Mouse (Mus musculus) liver, adult (tissue): ENCODE results near the gene Dcaf11.

ENCODE experiments used
- GATA4 ChIP-seq: IDR thresholded peaks from 2 replicates; pipeline ENCODE4 v1.6.1; 2014; ENCODE audit warnings: mild to moderate bottlenecking, low read length; ENCODE audit not compliant: insufficient replicate concordance

The Dcaf11 gene

DNA sequence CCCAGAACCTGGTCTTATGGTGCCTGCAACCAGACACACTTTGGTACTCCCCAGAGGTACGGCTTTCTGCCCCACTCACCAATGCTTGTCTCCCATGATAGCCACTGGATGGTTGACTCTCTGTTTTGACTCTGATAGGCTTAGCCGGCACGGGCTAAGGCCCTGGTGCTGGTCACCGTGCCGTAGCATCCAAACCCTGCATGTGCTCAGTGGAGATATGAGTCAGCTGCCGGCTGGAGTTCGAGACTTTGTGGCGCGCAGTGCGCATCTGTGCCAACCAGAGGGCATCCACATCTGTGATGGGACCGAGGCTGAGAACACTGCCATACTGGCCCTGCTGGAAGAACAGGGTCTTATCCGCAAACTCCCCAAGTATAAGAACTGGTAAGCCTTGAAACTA, 17.5 kb upstream of the Dcaf11 start:
- no peak for TF ChIP-seq GATA4

DNA sequence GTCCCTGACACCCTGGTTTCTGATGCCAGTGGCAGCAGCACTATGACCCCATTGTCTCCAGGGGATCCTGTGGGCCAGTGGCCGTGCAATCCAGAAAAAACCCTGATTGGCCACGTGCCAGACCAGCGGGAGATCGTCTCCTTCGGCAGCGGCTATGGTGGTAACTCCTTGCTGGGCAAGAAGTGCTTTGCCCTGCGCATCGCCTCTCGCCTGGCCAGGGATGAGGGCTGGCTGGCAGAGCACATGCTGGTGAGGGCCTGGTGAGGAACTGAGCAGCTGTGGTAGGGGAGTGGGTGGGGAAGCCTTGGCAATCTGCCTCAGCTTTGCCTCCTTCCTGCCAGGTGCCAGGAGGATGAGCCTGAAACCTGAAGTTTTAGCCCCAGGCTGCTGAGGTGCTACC, 15.5 kb upstream of the Dcaf11 start:
- no peak for TF ChIP-seq GATA4

DNA sequence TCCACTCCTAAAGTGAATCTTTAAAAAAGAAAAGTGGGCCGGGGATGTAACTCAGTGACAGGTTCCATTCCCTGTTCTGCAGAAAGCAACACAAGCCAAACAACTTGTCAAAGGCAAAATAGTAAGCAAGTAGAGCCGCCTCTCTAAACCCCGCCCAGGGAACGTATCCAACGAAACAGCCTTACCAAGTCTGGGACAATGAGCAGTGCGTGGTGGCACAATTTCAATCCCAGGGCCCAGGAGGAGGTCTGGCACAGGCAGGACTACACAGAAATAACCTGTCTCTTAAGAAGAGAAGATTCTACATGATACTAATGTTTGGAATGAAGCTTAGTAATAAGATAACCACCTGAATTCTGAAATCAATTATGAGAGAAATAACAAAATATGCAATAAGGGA, 9.6 kb upstream of the Dcaf11 start:
- TF ChIP-seq GATA4: no peak

DNA sequence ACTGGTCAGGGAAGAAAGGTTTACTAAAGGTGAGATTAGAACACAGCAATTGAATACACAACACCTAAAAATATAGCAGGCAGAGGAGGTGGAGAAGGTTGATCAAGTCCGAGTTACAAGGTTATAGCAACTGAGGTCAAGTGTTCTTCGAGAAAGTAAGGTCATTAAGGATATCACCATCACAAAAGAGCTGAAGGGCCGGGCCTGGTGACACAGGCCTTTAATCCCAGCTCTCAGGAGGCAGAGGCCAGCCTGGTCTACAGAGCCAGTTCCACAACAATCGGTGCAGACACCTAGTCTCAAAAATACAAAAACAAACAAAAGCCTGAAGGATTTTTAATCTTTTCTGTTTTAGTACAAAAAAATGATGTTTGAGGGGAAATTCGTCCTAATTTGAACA, 8.5 kb upstream of the Dcaf11 start:
- no peak for TF ChIP-seq GATA4

GRCm38 (mm10) chr14:55551794-55552193, 8.0 kb upstream of the Dcaf11 start:
- no peak for TF ChIP-seq GATA4

GRCm38 (mm10) chr14:55554635-55555034, 5.2 kb upstream of the Dcaf11 start:
- TF ChIP-seq GATA4: no peak

- TF ChIP-seq GATA4: no peak
These were observed 4.0 kb upstream of the Dcaf11 start for GRCm38 (mm10) chr14:55555788-55556187.

DNA sequence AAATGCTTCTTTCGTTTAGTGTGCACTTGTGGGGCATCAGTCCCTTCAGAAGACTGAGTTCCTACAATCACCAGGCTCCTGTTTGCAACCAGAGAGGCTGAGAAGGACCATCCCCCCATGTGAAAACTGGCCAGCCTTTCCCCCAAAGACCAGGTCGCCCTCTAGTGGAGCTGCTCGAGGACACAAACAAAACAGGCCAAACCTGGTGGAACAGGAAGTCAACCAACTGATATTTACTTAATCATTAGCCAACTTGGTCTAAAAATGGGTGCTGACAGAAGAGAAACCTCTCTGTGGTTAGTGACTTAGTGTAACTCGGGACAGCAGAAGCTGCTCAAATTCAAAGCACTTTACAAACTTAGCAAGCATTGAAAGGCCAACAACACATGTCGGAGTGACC, 2.8 kb upstream of the Dcaf11 start:
- no peak for TF ChIP-seq GATA4

DNA sequence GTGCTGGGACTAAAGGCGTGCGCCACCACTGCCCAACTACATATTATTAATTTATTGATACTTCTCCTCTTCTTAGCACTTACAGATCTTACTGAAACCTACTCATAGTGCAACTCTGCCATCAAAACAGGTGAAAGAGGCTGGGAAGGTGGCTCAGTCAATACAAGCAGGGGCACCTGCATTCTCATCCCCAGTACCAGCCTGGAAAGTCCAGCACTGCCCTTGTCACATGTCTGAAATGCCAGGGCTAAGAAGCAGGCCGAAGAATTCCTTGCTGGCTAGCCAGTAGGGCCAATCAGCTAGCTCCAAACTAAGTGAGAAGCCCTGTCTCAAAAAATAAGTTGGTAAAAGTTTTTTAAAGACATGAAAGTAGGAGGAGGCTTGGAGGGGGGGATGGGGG, 2.2 kb upstream of the Dcaf11 start:
- TF ChIP-seq GATA4: no peak

DNA sequence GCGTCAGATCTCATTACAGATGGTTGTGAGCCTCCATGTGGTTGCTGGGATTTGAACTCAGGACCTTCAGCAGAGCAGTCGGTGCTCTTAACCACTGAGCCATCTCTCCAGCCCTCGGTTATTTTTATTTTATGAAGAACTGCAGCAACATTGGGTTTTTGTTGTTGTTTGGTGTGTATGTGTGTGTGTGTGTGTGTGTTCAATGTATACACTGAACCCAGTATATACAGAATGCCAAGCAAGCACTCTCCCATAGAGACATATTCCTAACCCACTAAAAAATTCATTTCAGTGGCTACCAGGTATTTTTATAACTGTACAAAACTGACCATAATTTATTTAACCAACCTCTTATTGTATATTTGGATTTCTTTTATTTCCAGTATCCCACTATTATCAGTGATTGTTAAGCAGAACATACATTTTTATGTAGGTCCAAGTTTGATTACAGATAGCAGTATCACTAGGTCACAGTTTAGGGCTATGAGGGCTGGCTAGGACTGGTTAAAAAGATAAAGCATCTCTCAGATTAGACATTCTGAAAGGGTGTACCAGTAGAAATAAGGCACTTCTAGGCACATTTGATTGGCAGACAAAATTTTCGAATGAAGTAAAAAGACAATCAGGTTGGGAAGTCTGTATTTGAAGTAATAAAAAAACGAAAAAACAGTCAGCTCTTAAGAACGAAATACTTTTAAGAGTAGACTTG, 912 bp upstream of the Dcaf11 start:
- TF ChIP-seq GATA4: no peak

DNA sequence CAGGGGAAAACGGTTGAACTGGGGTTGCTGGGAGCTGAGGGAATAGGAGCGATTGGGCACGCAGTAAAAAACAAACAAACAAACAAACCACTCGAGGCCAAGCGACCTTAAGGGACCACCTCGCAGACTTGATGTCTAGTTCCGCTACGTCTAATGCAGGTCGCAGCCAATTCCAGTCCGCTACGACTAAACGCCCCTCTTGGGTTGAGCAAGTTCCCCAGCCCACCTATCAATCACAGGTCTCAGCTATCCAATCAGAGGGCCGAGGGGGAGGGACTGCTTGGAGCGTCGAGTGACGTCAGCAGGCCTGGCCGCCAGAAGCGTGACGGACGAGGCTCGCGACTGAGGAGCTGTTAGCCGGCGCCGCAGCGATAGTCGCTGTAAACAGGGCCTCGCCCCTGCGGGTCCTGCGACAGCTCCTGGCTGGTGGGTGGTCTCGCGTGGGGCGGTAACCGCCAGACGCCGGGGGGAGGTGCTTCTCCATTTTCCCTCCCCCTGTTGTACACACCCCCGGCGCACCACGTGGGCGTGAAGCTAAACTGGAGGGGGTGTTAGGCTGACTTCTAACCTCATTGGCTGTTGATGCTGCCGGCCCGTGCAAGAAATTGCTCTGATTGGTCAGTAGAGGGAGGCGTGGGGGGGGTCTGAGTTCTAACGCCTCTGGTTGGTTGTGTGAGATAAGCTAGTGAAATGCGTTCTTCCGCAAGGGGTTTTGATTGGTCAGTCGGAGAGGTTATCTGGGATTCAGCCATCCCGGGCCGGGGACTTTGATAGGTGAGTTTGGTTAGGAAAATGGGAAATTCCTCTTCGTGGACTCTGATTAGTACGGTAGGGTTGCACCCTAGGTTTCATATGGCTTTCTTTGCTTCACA, 632 bp downstream of the Dcaf11 start, which contains the start of gene A730061H03Rik:
Gene A730061H03Rik (minus strand): TSS at position 205 of the 872 bp plus-strand sequence.
- TF ChIP-seq GATA4: peak; percentile 91

DNA sequence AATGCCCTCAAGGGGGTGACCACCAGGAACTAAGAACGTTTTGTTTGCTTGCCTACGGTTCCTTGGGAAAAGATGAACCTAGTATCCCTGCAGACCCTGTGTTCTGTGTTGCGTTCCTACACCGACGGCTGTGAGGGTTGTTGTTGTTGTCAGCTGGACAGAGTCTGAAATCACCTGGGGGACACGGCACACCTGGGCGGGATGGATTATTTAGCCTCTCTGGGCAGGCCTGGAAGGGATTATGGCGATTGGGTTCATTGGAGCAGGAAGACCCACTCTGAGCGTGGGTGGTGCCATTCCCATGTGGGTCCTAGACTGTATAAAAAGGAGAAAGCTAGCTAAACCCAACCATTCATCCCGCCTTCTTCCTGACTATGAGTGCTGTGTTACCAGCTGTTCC, 2.1 kb downstream of the Dcaf11 start:
- no peak for TF ChIP-seq GATA4

DNA sequence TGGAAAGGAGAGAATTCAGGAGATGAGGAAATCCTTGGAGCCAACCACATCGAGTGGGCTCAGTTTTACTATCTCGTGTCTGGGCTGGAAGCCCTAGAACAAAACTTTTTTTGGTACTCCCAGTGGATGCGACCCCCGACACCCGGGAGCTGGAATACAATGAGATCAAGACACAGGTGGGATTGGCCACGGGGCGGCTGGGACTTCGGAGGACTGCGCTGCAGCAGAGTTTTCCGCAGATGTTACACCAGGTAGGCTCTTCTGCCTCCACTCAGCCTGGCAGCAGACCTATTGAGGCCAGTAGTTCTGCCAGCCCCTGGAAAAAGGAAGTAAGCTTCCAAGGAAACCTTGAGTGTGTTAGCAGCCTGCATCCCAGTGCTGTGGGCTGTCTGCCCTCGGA, 3.4 kb downstream of the Dcaf11 start:
- no peak for TF ChIP-seq GATA4

DNA sequence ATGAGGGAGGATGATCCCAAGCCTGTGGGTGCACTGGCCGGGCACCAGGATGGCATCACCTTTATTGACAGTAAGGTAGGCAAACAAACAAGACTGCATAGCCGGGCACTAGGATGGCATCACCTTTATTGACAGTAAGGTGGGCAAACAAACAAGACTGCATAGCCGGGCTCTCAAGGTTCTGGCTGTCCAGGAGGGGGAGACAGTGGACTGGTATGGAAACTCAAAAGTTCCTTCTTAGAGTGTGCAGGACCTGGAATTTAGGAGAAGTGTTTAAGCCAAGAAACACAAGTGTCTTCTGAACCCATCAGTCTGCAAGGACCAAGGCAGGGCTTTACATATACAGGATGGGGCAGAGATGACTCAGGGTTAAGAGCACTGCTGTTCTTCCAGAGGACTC, 5.9 kb downstream of the Dcaf11 start:
- TF ChIP-seq GATA4: no peak

- TF ChIP-seq GATA4: no peak
These were observed 7.7 kb downstream of the Dcaf11 start for GRCm38 (mm10) chr14:55567496-55567895.

DNA sequence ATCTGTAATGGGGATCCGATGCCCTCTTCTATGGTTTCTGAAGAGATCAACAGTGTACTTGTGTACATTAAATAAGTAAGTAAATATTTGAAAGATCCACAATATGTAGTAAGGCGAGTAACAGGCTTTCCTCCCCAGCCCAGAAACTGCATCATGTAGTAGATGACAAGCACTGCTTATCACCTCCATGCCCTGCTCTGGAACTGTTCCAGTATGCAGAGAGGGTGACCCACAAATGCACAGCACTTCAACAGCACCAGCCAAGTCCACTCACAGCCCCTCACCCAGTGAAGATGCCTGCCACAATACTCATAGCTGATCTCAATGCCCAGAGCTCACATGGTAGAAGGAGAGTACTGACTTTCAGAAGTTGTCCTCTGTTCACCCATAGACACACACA, 10.8 kb downstream of the Dcaf11 start:
- TF ChIP-seq GATA4: no peak
